Mouse (Mus musculus) erythroblast, embryonic 14.5 days (primary cell): ENCODE data around the gene Dip2c. TPM values are rescaled to one million over a fixed set of nuclear protein-coding genes. Genes with fewer than 3 reads are reported as not detected.

Experiments used
- H3K27me3 ChIP-seq: 2 replicates; pipeline ENCODE4 v1.6.1; 2012; ENCODE audit warnings: inconsistent platforms; ENCODE audit not compliant: control insufficient read depth
- H3K36me3 ChIP-seq: 2 replicates; pipeline ENCODE4 v1.6.1; 2012; ENCODE audit warnings: mild to moderate bottlenecking, inconsistent platforms; ENCODE audit not compliant: control insufficient read depth
- H3K4me1 ChIP-seq: 2 replicates; pipeline ENCODE4 v1.6.1; 2012; ENCODE audit warnings: inconsistent platforms; ENCODE audit not compliant: control insufficient read depth
- H3K4me3 ChIP-seq: replicated peaks from 2 replicates; pipeline ENCODE3; 2012; ENCODE audit warnings: moderate library complexity, mild to moderate bottlenecking, inconsistent platforms
- H3K9me3 ChIP-seq: 2 replicates; pipeline ENCODE4 v1.6.1; 2012; ENCODE audit warnings: low read length, inconsistent platforms, mixed read lengths; ENCODE audit not compliant: control insufficient read depth
- GATA1 ChIP-seq: IDR thresholded peaks from 2 replicates; pipeline ENCODE4 v1.6.1; 2012; ENCODE audit warnings: low read length, inconsistent platforms, mixed read lengths
- TAL1 ChIP-seq: IDR thresholded peaks from 3 replicates; pipeline ENCODE4 v1.6.1; 2012; ENCODE audit warnings: low read length, inconsistent platforms, mixed read lengths
- polyA plus RNA-seq: library from polyadenylated mRNA; stranded (reverse); fragments of >175 nt; gene quantifications from 2 replicates; pipeline ENCODE4 v1.2.3, GENCODE M21; 2012

Gene Dip2c
- polyA plus RNA-seq, 1 experiment = 0.02 TPM

DNA sequence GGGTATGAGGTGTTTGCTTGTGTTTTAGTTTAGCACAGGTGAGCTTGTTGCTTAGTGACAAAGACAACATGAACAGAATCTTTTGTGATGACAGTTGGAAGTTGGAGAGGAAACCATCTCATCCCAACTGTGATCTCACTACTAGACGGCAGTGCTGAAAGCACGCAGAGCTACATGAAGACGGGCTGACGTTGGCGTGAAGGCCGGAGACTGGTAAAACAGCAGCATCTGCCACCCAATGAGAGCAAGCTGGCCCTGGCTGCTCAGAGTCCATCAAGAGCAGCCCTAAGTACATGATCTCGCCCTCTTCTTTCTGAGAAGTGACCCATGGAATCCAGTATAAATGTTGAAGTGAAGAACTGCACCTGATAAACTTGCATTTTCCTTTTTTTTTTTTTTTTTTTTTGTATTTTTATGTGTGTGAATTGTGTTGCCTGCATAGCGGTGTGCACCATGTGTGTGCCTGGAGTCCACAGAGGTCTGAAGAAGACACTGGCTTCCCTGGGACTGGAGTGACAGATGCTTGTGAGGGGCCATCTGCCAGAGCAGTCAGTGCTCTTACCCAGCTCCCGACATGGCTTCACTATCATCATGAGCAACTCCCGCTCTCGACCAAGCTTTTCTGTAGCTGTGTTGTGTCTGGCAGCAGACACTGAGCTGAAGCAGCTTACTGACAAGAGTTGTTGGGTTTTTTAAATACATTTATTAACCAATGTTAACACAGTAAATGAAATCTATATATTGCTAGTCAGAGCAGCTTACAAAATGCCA is 408.0 kb downstream of the Dip2c start:
- Histone ChIP-seq H3K4me1 (no peaks in the 10 kb centered on the region), H3K27me3 (no peaks in the 10 kb centered on the region), H3K36me3 (peaks cover 57% of the 10 kb centered on the region), H3K4me3 (no peak overlapping the region), H3K9me3 (no peaks in the 10 kb centered on the region)
- TF ChIP-seq TAL1 (no peak), GATA1 (no peak)

DNA sequence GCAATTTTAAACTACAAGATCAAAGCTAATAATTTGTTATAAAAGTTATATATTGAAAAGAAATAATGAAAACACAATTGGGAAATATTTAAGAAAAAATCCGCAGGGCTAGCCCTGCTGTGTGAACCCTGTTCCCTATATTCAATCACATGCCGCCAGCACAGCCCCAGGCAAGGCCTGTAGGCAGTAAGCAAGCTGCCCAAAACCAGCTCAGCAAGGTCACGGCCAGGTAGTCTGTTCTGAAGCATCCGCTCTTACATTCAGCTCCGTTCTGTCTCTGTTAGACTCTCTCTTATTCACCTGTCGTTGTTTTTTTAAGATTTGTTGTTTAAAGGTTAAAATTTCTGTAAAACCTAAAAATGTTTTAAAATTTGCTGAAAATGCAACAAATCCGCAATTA is 409.9 kb downstream of the Dip2c start:
- Histone ChIP-seq H3K36me3 (peaks cover 75% of the 10 kb centered on the region), H3K27me3 (no peaks in the 10 kb centered on the region), H3K9me3 (no peaks in the 10 kb centered on the region), H3K4me1 (no peaks in the 10 kb centered on the region), H3K4me3 (no peak overlapping the region)
- TF ChIP-seq GATA1 (no peak), TAL1 (no peak)

DNA sequence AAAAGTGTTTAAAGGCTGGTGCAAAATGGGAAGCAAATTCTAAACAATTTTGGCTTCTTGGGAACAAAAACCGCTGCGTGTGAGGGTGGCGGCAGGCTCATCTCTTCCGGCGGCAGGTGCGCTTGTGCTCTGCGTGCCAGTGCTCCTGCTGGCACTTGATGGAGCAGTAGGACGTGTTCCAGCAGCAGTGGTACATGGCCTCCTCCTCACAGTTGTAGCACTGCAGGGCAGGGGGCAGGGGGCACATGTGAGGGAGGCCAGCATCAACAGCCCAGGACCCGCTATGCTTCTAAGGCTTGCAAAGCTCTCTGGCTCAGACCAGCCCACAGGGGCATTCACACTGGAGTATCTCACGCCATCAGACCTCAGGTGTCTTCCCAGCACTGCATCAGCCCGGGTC is 410.4 kb downstream of the Dip2c start:
- H3K27me3 ChIP-seq = no peaks in the 10 kb centered on the region
- H3K4me1 ChIP-seq = no peaks in the 10 kb centered on the region
- H3K9me3 ChIP-seq = no peaks in the 10 kb centered on the region
- no peak for TF ChIP-seq TAL1
- no peak for TF ChIP-seq GATA1
- H3K36me3 ChIP-seq = peaks cover 79% of the 10 kb centered on the region
- no peak overlapping the region for H3K4me3 ChIP-seq

DNA sequence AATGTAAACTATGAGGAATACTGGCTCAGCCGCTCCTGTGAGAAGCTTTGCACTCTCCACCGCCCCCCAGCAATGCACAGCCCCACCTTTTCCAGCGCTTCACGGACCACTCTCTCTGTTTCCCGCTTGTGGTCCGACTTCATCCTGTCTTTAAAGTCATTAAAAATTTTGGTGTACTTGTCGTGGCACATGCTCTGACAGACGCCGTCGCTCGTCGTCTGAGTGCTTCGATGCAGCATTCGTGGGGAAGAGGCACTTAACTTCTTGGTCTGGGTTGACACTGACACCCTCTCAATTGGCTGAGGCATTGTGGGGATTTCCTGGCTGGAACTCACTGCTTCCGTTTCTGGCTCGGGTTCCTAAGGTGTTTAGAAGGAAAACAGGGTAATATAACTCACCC is 413.0 kb downstream of the Dip2c start:
- Histone ChIP-seq H3K4me3 (no peak overlapping the region), H3K27me3 (no peaks in the 10 kb centered on the region), H3K36me3 (peaks cover 84% of the 10 kb centered on the region), H3K9me3 (no peaks in the 10 kb centered on the region), H3K4me1 (no peaks in the 10 kb centered on the region)
- TF ChIP-seq GATA1 (no peak), TAL1 (no peak)

DNA sequence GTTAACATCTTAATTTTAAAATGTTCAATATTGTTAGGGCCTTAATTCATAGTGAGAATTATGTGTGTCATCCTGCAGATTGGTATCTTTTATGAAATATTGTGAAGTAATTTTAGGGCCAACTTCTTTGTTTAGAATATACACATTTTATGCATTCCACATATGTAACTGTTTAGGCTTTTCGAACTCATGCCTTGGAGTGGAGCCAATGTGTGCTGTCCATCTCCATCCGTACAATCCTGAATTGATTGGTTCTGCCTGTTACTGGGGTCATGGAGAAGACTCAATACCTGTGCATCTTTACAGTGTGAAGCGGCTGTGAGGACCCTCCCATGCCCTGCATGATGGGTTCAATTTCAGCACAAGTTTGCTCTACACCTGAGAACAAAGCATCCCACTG is 416.5 kb downstream of the Dip2c start:
- peaks cover 86% of the 10 kb centered on the region for H3K36me3 ChIP-seq
- no peaks in the 10 kb centered on the region for H3K9me3 ChIP-seq
- H3K27me3 ChIP-seq = no peaks in the 10 kb centered on the region
- H3K4me1 ChIP-seq = no peaks in the 10 kb centered on the region
- no peak overlapping the region for H3K4me3 ChIP-seq
- TF ChIP-seq TAL1 (no peak), GATA1 (no peak)

DNA sequence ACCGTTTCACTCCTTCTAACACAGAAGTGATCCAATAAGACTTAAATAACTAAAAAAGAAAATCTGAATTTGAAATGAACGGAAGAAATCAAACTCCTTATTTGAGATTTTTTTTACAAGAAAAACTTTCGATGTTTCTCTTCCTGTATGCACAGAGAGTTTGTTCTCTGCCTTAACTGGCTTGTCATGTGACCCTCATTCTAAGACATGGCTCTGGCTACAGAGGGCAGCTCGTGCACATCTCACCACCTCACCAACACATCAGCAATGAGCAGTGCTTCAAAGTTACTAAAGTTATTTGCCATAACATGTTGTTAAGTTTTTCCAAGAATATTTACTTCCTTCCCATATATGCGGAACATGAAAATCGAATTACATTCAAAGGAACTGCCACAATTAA is 418.3 kb downstream of the Dip2c start:
- Histone ChIP-seq H3K4me1 (no peaks in the 10 kb centered on the region), H3K27me3 (no peaks in the 10 kb centered on the region), H3K4me3 (no peak overlapping the region), H3K9me3 (no peaks in the 10 kb centered on the region), H3K36me3 (peaks cover 70% of the 10 kb centered on the region)
- TF ChIP-seq GATA1 = no peak
- TF ChIP-seq TAL1 = no peak

DNA sequence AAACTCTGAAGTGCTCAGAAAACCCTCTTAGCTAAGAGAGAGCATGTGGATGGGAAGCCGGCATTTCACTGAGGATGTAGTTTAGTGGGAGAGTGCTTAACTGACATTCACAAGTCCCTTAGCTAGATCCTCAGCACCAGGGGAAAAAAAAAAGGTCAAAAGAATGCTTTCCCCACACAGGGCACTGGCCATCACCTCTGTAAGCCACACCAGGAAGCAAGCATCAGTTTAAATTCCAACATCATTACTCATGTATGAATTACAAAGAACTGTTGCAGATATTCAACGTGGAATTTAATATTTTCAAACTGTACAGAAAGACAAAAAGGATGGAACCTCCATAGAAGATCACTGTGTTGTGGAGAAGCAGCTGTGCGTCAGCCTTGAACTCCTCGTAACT is 419.1 kb downstream of the Dip2c start:
- no peak for TF ChIP-seq GATA1
- no peak for TF ChIP-seq TAL1
- peaks cover 64% of the 10 kb centered on the region for H3K36me3 ChIP-seq

DNA sequence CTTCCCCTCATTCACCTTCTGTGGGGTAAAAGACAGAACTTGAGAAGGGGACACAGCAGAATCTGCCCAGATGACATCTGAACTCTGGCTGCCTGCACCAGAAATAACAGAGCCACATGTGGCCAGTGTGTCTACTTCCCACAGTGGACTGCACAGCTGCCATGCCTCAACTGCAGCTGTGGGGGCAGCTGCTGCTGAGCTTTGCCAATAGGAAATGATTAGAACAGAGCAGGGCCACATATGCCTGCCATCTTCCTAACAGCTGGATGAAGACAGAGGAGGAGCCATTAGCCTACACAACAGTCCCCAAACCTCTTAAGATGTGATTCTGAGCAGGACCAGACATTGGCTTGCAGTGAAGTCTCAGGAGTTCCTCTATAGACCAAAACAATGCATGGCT is 419.5 kb downstream of the Dip2c start:
- Histone ChIP-seq H3K9me3 (no peaks in the 10 kb centered on the region), H3K36me3 (peaks cover 60% of the 10 kb centered on the region), H3K27me3 (no peaks in the 10 kb centered on the region), H3K4me3 (no peak overlapping the region), H3K4me1 (no peaks in the 10 kb centered on the region)
- TF ChIP-seq GATA1 (no peak), TAL1 (no peak)

More for the DNA sequence above, 419.1 kb downstream of the Dip2c start:
- H3K27me3 ChIP-seq = no peaks in the 10 kb centered on the region
- H3K4me1 ChIP-seq = no peaks in the 10 kb centered on the region
- no peak overlapping the region for H3K4me3 ChIP-seq
- H3K9me3 ChIP-seq = no peaks in the 10 kb centered on the region

DNA sequence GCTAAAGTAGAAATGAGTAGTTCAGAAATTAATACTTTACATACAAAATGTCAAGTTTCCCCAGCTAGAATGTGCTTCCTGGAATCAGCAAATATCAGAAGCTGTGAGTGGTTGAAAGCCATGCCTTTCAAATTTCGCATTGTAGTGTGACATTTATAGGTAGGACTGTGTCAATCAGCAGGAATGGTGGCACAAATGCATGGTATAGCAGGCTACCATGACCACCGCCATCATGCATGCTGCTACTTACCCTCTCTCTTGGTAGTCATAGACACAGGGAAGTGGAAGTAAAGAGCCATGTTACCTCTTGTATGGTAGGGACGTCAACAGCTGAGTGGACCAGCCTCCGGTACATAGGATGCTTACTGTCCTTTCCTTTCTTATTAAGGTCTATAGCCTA is 421.0 kb downstream of the Dip2c start:
- TF ChIP-seq TAL1 = no peak
- no peak for TF ChIP-seq GATA1
- no peaks in the 10 kb centered on the region for H3K27me3 ChIP-seq
- H3K4me1 ChIP-seq = no peaks in the 10 kb centered on the region
- peaks cover 47% of the 10 kb centered on the region for H3K36me3 ChIP-seq
- H3K4me3 ChIP-seq = no peak overlapping the region
- no peaks in the 10 kb centered on the region for H3K9me3 ChIP-seq

DNA sequence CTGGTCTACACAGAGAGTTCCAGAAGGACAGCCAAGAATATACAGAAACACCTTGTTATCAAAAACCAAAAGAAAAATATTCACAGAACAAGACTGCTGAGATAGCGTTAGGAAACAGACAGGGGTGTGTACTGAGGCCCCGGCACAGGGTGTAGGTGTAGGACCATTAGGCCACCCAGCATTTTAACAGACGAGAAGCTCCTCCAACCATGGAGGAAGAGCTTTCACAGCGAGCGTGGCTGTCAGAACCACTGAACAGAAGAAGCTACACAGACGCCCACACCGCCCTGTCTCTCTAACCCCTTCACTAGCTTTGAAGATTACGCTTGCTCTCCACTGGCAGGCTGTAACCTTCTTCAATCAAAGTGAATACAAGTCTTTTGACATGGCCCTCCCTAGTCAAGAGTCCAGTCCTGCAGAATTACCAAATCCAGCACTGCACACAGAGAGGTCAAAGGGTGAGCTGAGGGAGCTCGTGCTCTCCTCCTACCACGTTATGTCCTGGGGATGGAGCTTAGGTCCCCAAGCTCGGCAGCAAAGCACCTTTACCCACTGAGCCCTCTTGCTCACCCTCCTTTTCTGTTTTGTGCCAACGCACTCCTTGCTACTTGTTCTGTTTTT is 426.4 kb downstream of the Dip2c start:
- Histone ChIP-seq H3K27me3 (no peaks in the 10 kb centered on the region), H3K36me3 (peaks cover 6% of the 10 kb centered on the region)
- TF ChIP-seq GATA1 (no peak), TAL1 (no peak)

More for the DNA sequence above, 426.4 kb downstream of the Dip2c start:
- H3K4me1 ChIP-seq = peaks cover 2% of the 10 kb centered on the region; the same call in 1 of the 2 replicates
- H3K4me3 ChIP-seq = no peak overlapping the region
- H3K9me3 ChIP-seq = no peaks in the 10 kb centered on the region
